Mouse (Mus musculus): ENCODE measurements around the gene Ndufb4. TPM values are rescaled to one million over a fixed set of nuclear protein-coding genes. Genes with fewer than 3 reads are reported as not detected.

The Ndufb4 gene
- polyA plus RNA-seq, 1 experiment from 2014 or later, result 32.2 TPM

DNA sequence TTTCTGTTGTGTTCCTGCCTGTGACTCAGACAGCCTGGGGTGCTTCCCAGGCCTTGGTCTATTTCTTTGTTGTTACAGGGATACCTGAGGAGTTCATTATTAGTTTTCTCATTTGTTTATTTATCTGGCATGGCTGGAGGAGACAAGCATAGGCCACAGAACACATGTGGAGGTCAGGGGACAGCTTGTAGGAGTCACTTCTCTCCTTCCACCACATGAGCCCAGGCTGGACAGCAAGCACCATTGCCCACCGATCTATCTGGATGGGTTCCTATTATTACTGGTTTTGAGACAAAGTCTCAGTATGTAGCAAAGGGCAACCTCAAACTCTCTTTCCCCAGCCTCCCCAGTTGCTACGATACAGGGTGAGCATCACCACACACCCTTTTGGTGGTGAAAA is 26.0 kb upstream of the Ndufb4 start:
- DNase-seq (ENCODE audit: low read depth, low spot score) (no peak), ATAC-seq (no peak)
- no peaks in the 10 kb centered on the region for H3K27me3 ChIP-seq
- in situ Hi-C loops (cut with MboI; ENCODE audit: low pct_unique_long_range_greater_than_20kb), result loop anchor here (10.0 kb wide), 1 partner anchor 515 kb away; no protein-coding TSS in a partner anchor
- POLR2A ChIA-PET, result no interaction called here
- no peak for TF ChIP-seq CTCF (IDR thresholded peaks at IDR 0.05)
- CTCF ChIA-PET, result no interaction called here

DNA sequence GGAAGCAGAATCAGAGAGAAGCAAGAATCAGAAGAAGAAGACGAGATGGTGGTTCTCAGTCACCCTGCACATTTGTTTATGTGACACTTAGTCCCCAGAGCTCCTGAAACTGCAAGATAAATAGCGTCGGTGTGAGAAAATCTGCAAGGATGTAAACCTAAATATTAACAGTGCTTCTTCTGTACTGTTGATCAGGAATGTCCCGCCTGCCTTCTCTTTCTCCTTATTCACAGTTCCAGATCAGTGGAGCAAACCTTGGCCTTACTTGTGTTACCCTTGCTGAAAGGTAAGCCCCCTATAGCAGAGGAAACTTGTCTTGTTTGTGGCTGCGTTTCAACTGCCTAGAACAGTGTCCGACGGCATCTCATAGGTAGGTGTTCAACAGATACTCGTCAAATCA is 23.3 kb upstream of the Ndufb4 start:
- ATAC-seq, result no peak
- no peak for TF ChIP-seq CTCF (IDR thresholded peaks at IDR 0.05)
- ChIA-PET CTCF (no interaction called here), POLR2A (no interaction called here)
- H3K27me3 ChIP-seq, result no peaks in the 10 kb centered on the region
- in situ Hi-C loops (cut with MboI; ENCODE audit: low pct_unique_long_range_greater_than_20kb), result loop anchor here (5.0 to 10.0 kb wide), 2 partner anchors 385 to 583 kb away; no protein-coding TSS in a partner anchor
- DNase-seq (ENCODE audit: low read depth, low spot score), result no peak

DNA sequence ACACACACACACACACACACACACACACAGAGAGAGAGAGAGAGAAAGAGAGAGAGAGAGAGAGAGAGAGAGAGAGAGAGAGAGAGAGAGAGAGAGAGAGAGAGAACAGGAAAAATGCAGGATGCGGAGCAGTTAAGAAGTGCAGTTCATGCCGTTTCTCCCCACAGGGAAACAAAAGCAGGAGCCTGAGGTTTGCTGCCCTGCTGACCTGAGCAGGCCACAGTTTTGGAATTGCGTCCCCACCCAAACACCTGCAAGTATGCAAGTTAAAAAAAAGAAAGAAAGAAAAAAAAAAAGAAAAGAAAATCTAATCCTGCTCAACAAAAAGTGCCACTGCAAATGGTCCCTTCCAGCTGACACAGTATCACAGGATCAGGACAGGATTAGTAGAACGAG is 22.4 kb upstream of the Ndufb4 start:
- POLR2A ChIA-PET, result no interaction called here
- no peak for TF ChIP-seq CTCF (IDR thresholded peaks at IDR 0.05)
- in situ Hi-C loops (cut with MboI; ENCODE audit: low pct_unique_long_range_greater_than_20kb), result loop anchor here (5.0 to 10.0 kb wide), 2 partner anchors 384 to 582 kb away; no protein-coding TSS in a partner anchor
- no peaks in the 10 kb centered on the region for H3K27me3 ChIP-seq
- ATAC-seq (no peak), DNase-seq (ENCODE audit: low read depth, low spot score) (no peak)
- CTCF ChIA-PET, result interaction anchor here (0.7 to 1.0 kb wide), 2 partner anchors 8 to 172 kb away, joined by 3 read pairs; no protein-coding TSS in a partner anchor

GRCm38 (mm10) chr16:37676024-37676676 is 21.9 kb upstream of the Ndufb4 start:
- TF ChIP-seq CTCF (IDR thresholded peaks at IDR 0.05), result no peak
- POLR2A ChIA-PET, result no interaction called here
- ATAC-seq (peak; percentile 88), DNase-seq (ENCODE audit: low read depth, low spot score) (peak; percentile 41)
- no peaks in the 10 kb centered on the region for H3K27me3 ChIP-seq
- CTCF ChIA-PET, result interaction anchor here (0.7 to 1.0 kb wide), 2 partner anchors 9 to 172 kb away, joined by 3 read pairs; no protein-coding TSS in a partner anchor
- in situ Hi-C loops (cut with MboI; ENCODE audit: low pct_unique_long_range_greater_than_20kb), result loop anchor here (5.0 to 10.0 kb wide), 2 partner anchors 384 to 581 kb away; no protein-coding TSS in a partner anchor

DNA sequence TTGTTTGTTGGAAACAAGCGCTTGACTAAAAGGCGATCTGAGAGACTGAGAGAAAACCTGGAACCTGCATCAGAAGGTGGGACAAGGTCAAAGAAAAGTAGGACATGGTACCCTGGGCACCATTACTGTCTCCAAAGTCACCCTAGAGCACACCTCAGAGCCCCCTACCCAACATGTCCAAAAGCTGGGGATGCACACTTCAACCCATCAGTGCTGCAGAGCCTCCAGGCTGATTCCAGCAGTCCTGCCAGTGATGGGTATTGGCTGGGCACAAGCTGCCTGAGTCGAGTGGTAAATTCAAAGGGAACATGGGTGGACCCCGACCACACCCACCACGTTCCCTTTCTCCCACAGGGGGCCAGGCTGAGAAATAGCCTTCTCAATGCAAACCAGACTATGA is 21.1 kb upstream of the Ndufb4 start:
- DNase-seq (ENCODE audit: low read depth, low spot score) (no peak), ATAC-seq (no peak)
- no peaks in the 10 kb centered on the region for H3K27me3 ChIP-seq
- no peak for TF ChIP-seq CTCF (IDR thresholded peaks at IDR 0.05)
- ChIA-PET CTCF (interaction anchor here (1.4 kb wide), 1 partner anchor 14 kb away, joined by 3 read pairs; no protein-coding TSS in a partner anchor), POLR2A (no interaction called here)
- in situ Hi-C loops (cut with MboI; ENCODE audit: low pct_unique_long_range_greater_than_20kb), result loop anchor here (5.0 to 10.0 kb wide), 2 partner anchors 383 to 581 kb away; no protein-coding TSS in a partner anchor

DNA sequence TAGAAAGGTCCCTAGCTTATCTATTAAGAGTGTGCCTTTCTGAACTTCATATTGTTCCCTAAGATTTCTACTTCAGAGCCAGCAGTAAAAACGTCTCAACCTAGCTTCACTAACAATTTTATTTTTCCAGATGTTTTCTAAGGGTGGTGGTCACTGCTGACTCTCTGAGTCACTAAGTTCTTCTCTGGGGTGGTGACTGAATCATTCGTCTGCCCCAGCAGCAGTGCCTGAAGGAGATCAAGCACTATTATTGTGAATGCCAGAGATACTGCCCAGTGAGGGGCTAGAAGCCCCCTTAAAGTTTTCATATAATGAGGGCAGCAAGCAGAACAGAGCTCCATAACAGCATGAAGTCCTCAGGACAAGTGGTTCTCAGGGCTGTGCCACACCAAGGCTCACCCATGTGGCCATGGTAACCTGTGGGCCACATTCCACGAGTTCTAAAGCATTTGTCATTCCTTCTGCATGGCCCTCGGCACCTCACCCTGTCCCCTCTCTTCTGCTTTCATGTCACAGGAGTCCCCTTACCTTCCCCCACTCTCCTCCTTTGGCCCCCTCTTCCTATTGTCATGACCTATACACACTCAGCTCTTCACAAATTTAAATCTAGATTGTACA is 16.5 kb upstream of the Ndufb4 start:
- no peaks in the 10 kb centered on the region for H3K27me3 ChIP-seq
- ATAC-seq (no peak), DNase-seq (ENCODE audit: low read depth, low spot score) (no peak)
- CTCF ChIA-PET, result interaction anchor here (1.6 kb wide), 1 partner anchor 12 kb away, joined by 5 read pairs; no protein-coding TSS in a partner anchor
- in situ Hi-C loops (cut with MboI; ENCODE audit: low pct_unique_long_range_greater_than_20kb), result loop anchor here (10.0 kb wide), 1 partner anchor 576 kb away; no protein-coding TSS in a partner anchor
- POLR2A ChIA-PET, result no interaction called here
- TF ChIP-seq CTCF (IDR thresholded peaks at IDR 0.05), result no peak

DNA sequence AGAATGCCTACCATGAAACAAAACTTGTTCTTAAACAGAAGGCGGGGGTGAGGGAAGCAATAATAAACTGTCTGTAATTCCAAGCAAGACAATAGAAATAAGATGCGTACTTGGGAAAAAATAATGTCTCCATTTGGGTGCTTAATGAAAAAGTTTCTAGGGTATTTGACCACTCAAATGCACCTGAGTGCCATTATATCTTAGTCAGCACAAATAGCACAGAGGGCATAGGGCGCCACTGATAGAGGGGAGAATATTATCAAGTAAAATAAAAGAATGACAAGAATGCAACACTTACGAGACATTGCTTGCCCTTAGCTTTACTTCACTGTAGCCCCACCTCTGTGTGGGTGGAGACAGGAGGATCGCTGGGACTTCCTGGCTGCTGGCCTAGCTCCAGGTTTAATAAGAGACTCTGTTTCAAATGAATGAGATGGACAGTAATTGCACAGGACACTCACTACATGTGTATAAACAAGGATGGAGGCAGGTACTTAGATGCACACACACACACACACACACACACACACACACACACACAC is 11.2 kb upstream of the Ndufb4 start:
- ChIA-PET POLR2A (no interaction called here), CTCF (interaction anchor here (1.2 kb wide), 1 partner anchor 17 kb away, joined by 5 read pairs; no protein-coding TSS in a partner anchor)
- in situ Hi-C loops (cut with MboI; ENCODE audit: low pct_unique_long_range_greater_than_20kb), result no loop called here
- no peak for ATAC-seq
- TF ChIP-seq CTCF (IDR thresholded peaks at IDR 0.05), result no peak
- H3K27me3 ChIP-seq, result peaks cover 5% of the 10 kb centered on the region
- DNase-seq (ENCODE audit: low read depth, low spot score), result no peak

- ChIA-PET CTCF (no interaction called here), POLR2A (no interaction called here)
- no peak for DNase-seq (ENCODE audit: low read depth, low spot score)
- in situ Hi-C loops (cut with MboI; ENCODE audit: low pct_unique_long_range_greater_than_20kb), result no loop called here
- H3K27me3 ChIP-seq, result peaks cover 5% of the 10 kb centered on the region
- no peak for ATAC-seq
- no peak for TF ChIP-seq CTCF (IDR thresholded peaks at IDR 0.05)
Observed at GRCm38 (mm10) chr16:37663643-37664459, 9.6 kb upstream of the Ndufb4 start.

DNA sequence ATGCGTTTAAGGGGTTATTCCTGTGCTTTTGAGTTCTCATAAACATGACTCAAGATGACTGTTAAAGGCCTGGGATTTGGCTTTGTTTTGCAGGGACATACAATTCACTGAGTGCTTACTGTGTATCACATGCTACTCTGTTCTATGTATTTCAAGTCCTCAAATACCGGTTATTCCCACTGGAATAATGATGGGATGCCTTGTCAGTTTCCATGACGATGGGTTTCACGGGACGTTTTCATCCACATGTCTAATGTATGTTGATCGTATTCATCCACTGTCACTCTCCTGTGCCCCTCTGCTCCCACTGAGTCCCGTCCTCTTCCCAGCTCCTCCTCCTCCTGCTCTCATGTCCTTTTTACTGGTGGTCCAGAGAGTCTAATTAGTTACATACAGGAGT is 2.5 kb upstream of the Ndufb4 start:
- TF ChIP-seq CTCF (IDR thresholded peaks at IDR 0.05), result no peak
- in situ Hi-C loops (cut with MboI; ENCODE audit: low pct_unique_long_range_greater_than_20kb), result no loop called here

GRCm38 (mm10) chr16:37655756-37656347 is 1.6 kb upstream of the Ndufb4 start:
- CTCF ChIA-PET, result interaction anchor here (1.7 kb wide), 1 partner anchor 26 kb away, joined by 5 read pairs; no protein-coding TSS in a partner anchor
- POLR2A ChIA-PET, result interaction anchor here (0.5 kb wide), 1 partner anchor 18 kb away, joined by 3 read pairs; no protein-coding TSS in a partner anchor
- no peak for TF ChIP-seq CTCF (IDR thresholded peaks at IDR 0.05)
- no peak for ATAC-seq
- H3K27me3 ChIP-seq, result no peaks in the 10 kb centered on the region
- in situ Hi-C loops (cut with MboI; ENCODE audit: low pct_unique_long_range_greater_than_20kb), result no loop called here
- no peak for DNase-seq (ENCODE audit: low read depth, low spot score)

More for the DNA sequence above, 2.5 kb upstream of the Ndufb4 start:
- ChIA-PET POLR2A (no interaction called here), CTCF (no interaction called here)
- DNase-seq (ENCODE audit: low read depth, low spot score) (no peak), ATAC-seq (no peak)
- H3K27me3 ChIP-seq, result no peaks in the 10 kb centered on the region

Measured in Patski (cell line).